14 mouse cellular contexts compared by ENCODE assay signal in genomic region chr7:73749339-73749738, GRCm38 (mm10). TPM values are rescaled to one million over a fixed set of nuclear protein-coding genes. Genes with fewer than 3 reads are reported as not detected.
DNase-seq lines count a peak whose midpoint lies in the region; ATAC-seq and TF ChIP-seq lines count a peak whose summit lies in the region.
"Had no signal": no experiment of that assay in that cellular context is flagged by ENCODE, and none has a peak within 500 bp of the region (broad histone marks: within the 10 kb centered on the region; RNA-seq: fewer than 3 reads in every experiment).

No protein-coding gene starts in this region.

- DNase-seq in CD4-positive, CD25-positive, alpha-beta regulatory T cell, adult 2 months (ENCODE audit: low read depth, low spot score) = peak; percentile 10
- DNase-seq in kidney, postnatal 0 days (ENCODE audit: low spot score) = no peak
- no peak for DNase-seq in kidney, adult 11 months
- no peak for DNase-seq in midbrain, postnatal 0 days (ENCODE audit: low spot score)
- no peak for DNase-seq in midbrain, embryonic 10.5 days (ENCODE audit: low spot score)
- DNase-seq in stomach, postnatal 0 days (ENCODE audit: low spot score) = peak; percentile 26
- no peak for DNase-seq in B cell, adult 2 months
- DNase-seq: cerebellum, adult 9-10 months; heart, postnatal 36 days; kidney, adult 9 months; layer of hippocampus, adult 9-11 months; left cerebral cortex, postnatal 4 days had no signal

- no peak for ATAC-seq in CD4-positive, CD25-positive, alpha-beta regulatory T cell, adult 4 months
- ATAC-seq in kidney, postnatal 0 days (replicated peaks; ENCODE audit: low FRiP score, low read depth) = no peak
- ATAC-seq in midbrain, postnatal 0 days (ENCODE audit: low FRiP score) = no peak
- ATAC-seq in stomach, postnatal 0 days (ENCODE audit: low FRiP score, low TSS enrichment) = no peak; the same call in 1 of the 2 replicates

- H3K27ac ChIP-seq in kidney, postnatal 0 days = no peak overlapping the region
- H3K27ac ChIP-seq in midbrain, postnatal 0 days (ENCODE audit: low read depth, low read length) = no peak overlapping the region
- H3K27ac ChIP-seq in midbrain, embryonic 10.5 days (replicated peaks) = no peak overlapping the region
- peak overlapping the region; percentile 64; the same call in 1 of the 2 replicates for H3K27ac ChIP-seq in stomach, postnatal 0 days (replicated peaks)

- no peaks in the 10 kb centered on the region for H3K36me3 ChIP-seq in kidney, postnatal 0 days (ENCODE audit: insufficient read depth, low read length)
- no peaks in the 10 kb centered on the region for H3K36me3 ChIP-seq in midbrain, postnatal 0 days (ENCODE audit: insufficient read depth, low read length)
- H3K36me3 ChIP-seq in midbrain, embryonic 10.5 days = no peaks in the 10 kb centered on the region
- no peaks in the 10 kb centered on the region for H3K36me3 ChIP-seq in stomach, postnatal 0 days (ENCODE audit: control insufficient read depth, insufficient read depth, low read length)

- no peak for TF ChIP-seq EP300 in stomach, postnatal 0 days (optimal IDR thresholded peaks at IDR 0.05)

- no peaks in the 10 kb centered on the region; the same call in 1 of the 2 replicates for H3K4me1 ChIP-seq in kidney, postnatal 0 days (replicated peaks; ENCODE audit: insufficient read depth, low read length)
- no peaks in the 10 kb centered on the region for H3K4me1 ChIP-seq in midbrain, postnatal 0 days (ENCODE audit: insufficient read depth, low read length)
- H3K4me1 ChIP-seq in midbrain, embryonic 10.5 days = 0 out of 2 replicates have a peak, but pooled peaks cover 4% of the 10 kb centered on the region
- H3K4me1 ChIP-seq in stomach, postnatal 0 days (replicated peaks; ENCODE audit: control insufficient read depth, insufficient read depth) = no peaks in the 10 kb centered on the region

- WGBS in kidney, postnatal 0 days = 80% methylated on average over 2 of the region's 2 CpGs
- WGBS in midbrain, postnatal 0 days = 92% methylated on average over 2 of the region's 2 CpGs
- WGBS in midbrain, embryonic 10.5 days = 87% methylated on average over 2 of the region's 2 CpGs
- WGBS in stomach, postnatal 0 days = 77% methylated on average over 2 of the region's 2 CpGs

- H3K27me3 ChIP-seq in kidney, postnatal 0 days (ENCODE audit: insufficient read depth, low read length) = no peaks in the 10 kb centered on the region
- H3K27me3 ChIP-seq in midbrain, postnatal 0 days (ENCODE audit: insufficient read depth, low read length) = no peaks in the 10 kb centered on the region
- no peaks in the 10 kb centered on the region for H3K27me3 ChIP-seq in midbrain, embryonic 10.5 days (ENCODE audit: low read depth, poor library complexity, severe bottlenecking)
- no peaks in the 10 kb centered on the region for H3K27me3 ChIP-seq in stomach, postnatal 0 days (ENCODE audit: control insufficient read depth, insufficient read depth, low read length)

- H3K9me3 ChIP-seq in kidney, postnatal 0 days (replicated peaks; ENCODE audit: low read length) = no peaks in the 10 kb centered on the region
- H3K9me3 ChIP-seq in midbrain, postnatal 0 days (ENCODE audit: low read length) = no peaks in the 10 kb centered on the region
- H3K9me3 ChIP-seq in midbrain, embryonic 10.5 days (replicated peaks) = no peaks in the 10 kb centered on the region
- H3K9me3 ChIP-seq in stomach, postnatal 0 days (ENCODE audit: control insufficient read depth, low read length) = no peaks in the 10 kb centered on the region

- peak; percentile 49; the same call in 1 of the 2 replicates for TF ChIP-seq CTCF in kidney, postnatal 0 days (IDR thresholded peaks at IDR 0.05; ENCODE audit: low read depth)
- TF ChIP-seq CTCF in midbrain, postnatal 0 days (IDR thresholded peaks at IDR 0.05) = peak; percentile 29
- peak; percentile 62 for TF ChIP-seq CTCF in stomach, postnatal 0 days (IDR thresholded peaks at IDR 0.05; ENCODE audit: low read depth)

- H3K9ac ChIP-seq in kidney, postnatal 0 days (ENCODE audit: low read depth, low read length) = no peak overlapping the region
- H3K9ac ChIP-seq in midbrain, postnatal 0 days (replicated peaks; ENCODE audit: low read length, poor library complexity, severe bottlenecking) = no peak overlapping the region
- H3K9ac ChIP-seq in stomach, postnatal 0 days (ENCODE audit: low read length) = no peak overlapping the region

- no peak overlapping the region for H3K4me3 ChIP-seq in kidney, postnatal 0 days (replicated peaks; ENCODE audit: low read depth, low read length)
- H3K4me3 ChIP-seq in midbrain, postnatal 0 days (ENCODE audit: low read depth, low read length) = no peak overlapping the region
- no peak overlapping the region for H3K4me3 ChIP-seq in midbrain, embryonic 10.5 days
- no peak overlapping the region for H3K4me3 ChIP-seq in stomach, postnatal 0 days (ENCODE audit: low read depth, low read length)
- H3K4me3 ChIP-seq: myocyte had no signal

- no peak overlapping the region for H3K4me2 ChIP-seq in kidney, postnatal 0 days (ENCODE audit: low read length)
- H3K4me2 ChIP-seq in midbrain, postnatal 0 days (ENCODE audit: low read depth, low read length, poor library complexity, severe bottlenecking) = no peak overlapping the region
- H3K4me2 ChIP-seq in stomach, postnatal 0 days (replicated peaks; ENCODE audit: low read depth) = no peak overlapping the region

RNA-seq across cellular contexts. Expression of gene Fam174b, which starts 9.2 kb away (rescaled TPM):
- under 1 TPM; 0.94 to 0.95 TPM for polyA plus RNA-seq in CD4-positive, CD25-positive, alpha-beta regulatory T cell, adult 4 months (2017; shearing (Covaris generic))
- polyA plus RNA-seq in kidney, postnatal 0 days (2015; fragmentation: Nextera tagmentation; extraction: Ambion mirVana) = 28.8 and 30.5 TPM in 2 replicates
- total RNA-seq in midbrain, postnatal 0 days (2014; rRNA removed) = 27.7 and 36.2 TPM in 2 replicates
- 27.2 and 28.9 TPM in 2 replicates for polyA plus RNA-seq in midbrain, postnatal 0 days (2015; fragmentation: Nextera tagmentation; extraction: Ambion mirVana)
- 21.6 and 25.7 TPM in 2 replicates for polyA plus RNA-seq in midbrain, embryonic 10.5 days (2016; fragmentation: Nextera tagmentation; extraction: Ambion mirVana)
- polyA plus RNA-seq in stomach, postnatal 0 days (2015; fragmentation: Nextera tagmentation; extraction: Ambion mirVana) = 48.6 and 49.2 TPM in 2 replicates
- polyA plus RNA-seq: myocyte had no signal

Comparison
In these comparisons a context has a peak if more than half of its experiments do, and no peak if none do; other contexts are left out.
1. DNase-seq: peak in CD4-positive, CD25-positive, alpha-beta regulatory T cell, adult 2 months (single experiment) and stomach, postnatal 0 days (single experiment); none in kidney, postnatal 0 days (single experiment), kidney, adult 11 months (single experiment), midbrain, postnatal 0 days (single experiment), midbrain, embryonic 10.5 days (single experiment) and B cell, adult 2 months (0 of 2).
2. RNA of gene Fam174b, which starts 9.2 kb away (polyA plus RNA-seq): 48.6 to 49.2 TPM in stomach, postnatal 0 days, 27.2 to 28.9 TPM in midbrain, postnatal 0 days, 28.8 to 30.5 TPM in kidney, postnatal 0 days and 21.6 to 25.7 TPM in midbrain, embryonic 10.5 days; 0.94 to 0.95 TPM in CD4-positive, CD25-positive, alpha-beta regulatory T cell, adult 4 months; every median in the first group is over 10 times any median in the second.
3. Peak in every context shown above with its lines, with median percentiles within 50 percentile points of each other: CTCF ChIP-seq.